ENCODE assay signal across 29 mouse cellular contexts in genomic region chr2:35153179-35153578, GRCm38 (mm10). TPM values are rescaled to one million over a fixed set of nuclear protein-coding genes. Genes with fewer than 3 reads are reported as not detected.
A peak's percentile ranks its signal among the peaks of the same experiment; 100 is the strongest.
DNase-seq lines count a peak whose midpoint lies in the region; ATAC-seq and TF ChIP-seq lines count a peak whose summit lies in the region.
"Had no signal": no experiment of that assay in that cellular context is flagged by ENCODE, and none has a peak within 500 bp of the region (broad histone marks: within the 10 kb centered on the region; RNA-seq: fewer than 3 reads in every experiment).

No protein-coding gene starts in this region.

- peak overlapping the region; percentile 61 for H3K27ac ChIP-seq in heart, embryonic 12.5 days (ENCODE audit: poor library complexity, severe bottlenecking)
- peak overlapping the region; percentile 32; the same call in 1 of the 2 replicates for H3K27ac ChIP-seq in CH12.LX (ENCODE audit: insufficient read depth, low read depth)
- no peak overlapping the region for H3K27ac ChIP-seq in intestine, embryonic 15.5 days
- H3K27ac ChIP-seq in hindbrain, embryonic 10.5 days = no peak overlapping the region
- H3K27ac ChIP-seq: embryonic facial prominence, embryonic 10.5 days; forebrain, embryonic 15.5 days; heart, adult 2 months; hindbrain, embryonic 13.5 days; liver, embryonic 13.5 days; lung, embryonic 15.5 days; macrophage; midbrain, embryonic 13.5 days; neural tube, embryonic 12.5 days; stomach, postnatal 0 days had no signal

- DNase-seq in heart, adult 18-20 months = no peak
- no peak for DNase-seq in CH12.LX (ENCODE audit: extremely low read depth)
- no peak for DNase-seq in hindbrain, embryonic 10.5 days (ENCODE audit: low spot score)
- no peak for DNase-seq in gastrocnemius, adult 8-10 months (ENCODE audit: low spot score in 2 of 2)
- DNase-seq: adrenal gland, postnatal 36 days; cerebellum, adult 11 months; cerebellum, adult 9-11 months; gastrocnemius, postnatal 10 days; heart, adult 2 months; heart, postnatal 10 days; kidney, adult 8-10 months; kidney, postnatal 10 days; liver, embryonic 13.5 days; retina, postnatal 1 day; thymus, adult 2 months had no signal

- dilution Hi-C loops in CH12.LX (cut with MboI; ENCODE audit: extremely low pct_ligation_motif_present, extremely low pct_unique_long_range_greater_than_20kb, low sequenced_read_pairs) = no loop called here

- TF ChIP-seq EP300 in CH12.LX (IDR thresholded peaks at IDR 0.05; ENCODE audit: low read length) = no peak

- H3K79me2 ChIP-seq in CH12.LX (replicated peaks; ENCODE audit: control insufficient read depth, extremely low read depth, insufficient read depth, poor library complexity, severe bottlenecking) = peaks cover 4% of the 10 kb centered on the region; the same call in 1 of the 2 replicates

- no peaks in the 10 kb centered on the region for H3K27me3 ChIP-seq in heart, embryonic 12.5 days (replicated peaks)
- no peaks in the 10 kb centered on the region for H3K27me3 ChIP-seq in CH12.LX (replicated peaks)
- H3K27me3 ChIP-seq in intestine, embryonic 15.5 days (replicated peaks) = no peaks in the 10 kb centered on the region
- H3K27me3 ChIP-seq in hindbrain, embryonic 10.5 days (ENCODE audit: insufficient read depth, poor library complexity, severe bottlenecking) = no peaks in the 10 kb centered on the region
- H3K27me3 ChIP-seq: forebrain, embryonic 15.5 days; hindbrain, embryonic 13.5 days; liver, embryonic 13.5 days; lung, embryonic 15.5 days; midbrain, embryonic 13.5 days; neural tube, embryonic 12.5 days; Patski had no signal

- H3K36me3 ChIP-seq in heart, embryonic 12.5 days = peaks cover 82% of the 10 kb centered on the region
- peaks cover 76 to 96% of the 10 kb centered on the region in 2 experiments for H3K36me3 ChIP-seq in CH12.LX (replicated peaks in 1 of 2; ENCODE audit: control insufficient read depth in 1 of 2, insufficient read depth in 1 of 2, low read length in 1 of 2)
- H3K36me3 ChIP-seq in intestine, embryonic 15.5 days = peaks cover 58% of the 10 kb centered on the region
- H3K36me3 ChIP-seq in hindbrain, embryonic 10.5 days = peaks cover 100% of the 10 kb centered on the region

- TF ChIP-seq RAD21 in CH12.LX (IDR thresholded peaks at IDR 0.05; ENCODE audit: low read depth, low read length) = no peak

- H3K9me3 ChIP-seq in heart, embryonic 12.5 days (replicated peaks) = no peaks in the 10 kb centered on the region
- H3K9me3 ChIP-seq in CH12.LX (replicated peaks; ENCODE audit: low read length) = no peaks in the 10 kb centered on the region
- no peaks in the 10 kb centered on the region for H3K9me3 ChIP-seq in intestine, embryonic 15.5 days
- no peaks in the 10 kb centered on the region for H3K9me3 ChIP-seq in hindbrain, embryonic 10.5 days
- H3K9me3 ChIP-seq: embryonic facial prominence, embryonic 10.5 days; forebrain, embryonic 15.5 days; G1E; hindbrain, embryonic 13.5 days; liver, embryonic 13.5 days; lung, embryonic 15.5 days; midbrain, embryonic 13.5 days; neural tube, embryonic 12.5 days had no signal

- no peak for TF ChIP-seq POLR2A in CH12.LX (IDR thresholded peaks at IDR 0.05; ENCODE audit: low read depth, low read length)

- 89% methylated on average over 6 of the region's 6 CpGs for whole genome bisulfite sequencing in heart, embryonic 12.5 days
- WGBS in intestine, embryonic 15.5 days = 87% methylated on average over 6 of the region's 6 CpGs
- WGBS in hindbrain, embryonic 10.5 days = 91% methylated on average over 6 of the region's 6 CpGs

- in situ Hi-C loops in CH12.LX (cut with MboI; ENCODE audit: low pct_ligation_motif_present, low pct_unique_long_range_greater_than_20kb, low sequenced_read_pairs) = no loop called here

- no peak overlapping the region for H3K9ac ChIP-seq in heart, embryonic 12.5 days
- H3K9ac ChIP-seq in CH12.LX (ENCODE audit: insufficient read depth, low read depth) = no peak overlapping the region
- H3K9ac ChIP-seq in intestine, embryonic 15.5 days = no peak overlapping the region
- H3K9ac ChIP-seq: forebrain, embryonic 15.5 days; hindbrain, embryonic 13.5 days; liver, embryonic 13.5 days; lung, embryonic 15.5 days; midbrain, embryonic 13.5 days; neural tube, embryonic 12.5 days had no signal

- H3K4me3 ChIP-seq in heart, embryonic 12.5 days = no peak overlapping the region
- H3K4me3 ChIP-seq in CH12.LX (replicated peaks in 1 of 3; ENCODE audit: low read depth in 2 of 3, low read length in 2 of 3, poor library complexity in 1 of 3) = no peak overlapping the region
- no peak overlapping the region for H3K4me3 ChIP-seq in intestine, embryonic 15.5 days (replicated peaks)
- H3K4me3 ChIP-seq in hindbrain, embryonic 10.5 days = no peak overlapping the region
- H3K4me3 ChIP-seq: embryonic facial prominence, embryonic 10.5 days; forebrain, embryonic 15.5 days; heart, adult 2 months; hindbrain, embryonic 13.5 days; liver, embryonic 13.5 days; lung, embryonic 15.5 days; midbrain, embryonic 13.5 days; neural tube, embryonic 12.5 days had no signal

- no peak for ATAC-seq in heart, embryonic 12.5 days (ENCODE audit: insufficient number of reproducible peaks, low FRiP score)
- ATAC-seq in intestine, embryonic 15.5 days = peak; percentile 49; the same call in 1 of the 2 replicates
- peak; percentile 96 for ATAC-seq in megakaryocyte progenitor cell, adult 5-6 weeks (replicated peaks; ENCODE audit: poor library complexity)
- ATAC-seq: forebrain, embryonic 15.5 days; midbrain, embryonic 13.5 days; Patski had no signal

- no peak for TF ChIP-seq CTCF in CH12.LX (conservative IDR thresholded peaks at IDR 0.05 in 1 of 2, IDR thresholded peaks at IDR 0.05 in 1 of 2; ENCODE audit: low read depth in 2 of 2, low read length in 2 of 2)

- peaks cover 30% of the 10 kb centered on the region for H3K4me1 ChIP-seq in heart, embryonic 12.5 days (replicated peaks)
- H3K4me1 ChIP-seq in CH12.LX (ENCODE audit: control insufficient read depth in 1 of 2, insufficient read depth in 2 of 2) = peaks cover 21 to 66% of the 10 kb centered on the region in 2 experiments
- no peaks in the 10 kb centered on the region for H3K4me1 ChIP-seq in intestine, embryonic 15.5 days (replicated peaks)
- no peaks in the 10 kb centered on the region for H3K4me1 ChIP-seq in hindbrain, embryonic 10.5 days (replicated peaks)
- H3K4me1 ChIP-seq: embryonic facial prominence, embryonic 10.5 days; forebrain, embryonic 15.5 days; hindbrain, embryonic 13.5 days; liver, embryonic 13.5 days; lung, embryonic 15.5 days; midbrain, embryonic 13.5 days; neural tube, embryonic 12.5 days had no signal

- H3K4me2 ChIP-seq in heart, embryonic 12.5 days = no peak overlapping the region
- no peak overlapping the region for H3K4me2 ChIP-seq in CH12.LX (ENCODE audit: insufficient read depth, low read depth, poor library complexity, severe bottlenecking)
- no peak overlapping the region for H3K4me2 ChIP-seq in intestine, embryonic 15.5 days (replicated peaks)
- H3K4me2 ChIP-seq: forebrain, embryonic 15.5 days; hindbrain, embryonic 13.5 days; liver, embryonic 13.5 days; lung, embryonic 15.5 days; midbrain, embryonic 13.5 days; neural tube, embryonic 12.5 days had no signal

TF ChIP-seq in CH12.LX, 34 proteins besides CTCF, POLR2A, EP300 and RAD21:
- no peak for TF ChIP-seq BHLHE40 (IDR thresholded peaks at IDR 0.05; ENCODE audit: low read depth, low read length)
- TF ChIP-seq MAFK (IDR thresholded peaks at IDR 0.05; ENCODE audit: insufficient replicate concordance, low read length) = no peak
- no peak for TF ChIP-seq CHD1 (IDR thresholded peaks at IDR 0.05; ENCODE audit: low read depth, low read length)
- TF ChIP-seq ZKSCAN1 (IDR thresholded peaks at IDR 0.05; ENCODE audit: borderline replicate concordance, low read depth, low read length) = no peak
- no peak for TF ChIP-seq JUND (conservative IDR thresholded peaks at IDR 0.05; ENCODE audit: low read depth, low read length)

RNA-seq across cellular contexts. Expression of gene Cntrl, which starts 43.9 kb away (rescaled TPM):
- polyA plus RNA-seq in heart, embryonic 12.5 days (2016; fragmentation: Nextera tagmentation; extraction: Ambion mirVana) = 22.0 and 23.0 TPM in 2 replicates
- 1 to 10 TPM; 3.7 to 5.2 TPM for total RNA-seq in heart, adult 18-20 months (2021)
- total RNA-seq in CH12.LX (2012; rRNA removed) (55.6 and 59.1 TPM in 2 replicates), CH12.LX (2014; rRNA removed) (64.5 and 66.3 TPM in 2 replicates)
- polyA plus RNA-seq in CH12.LX (2012; ENCODE audit: insufficient read length, low read depth) = 64.5 and 69.7 TPM in 2 replicates
- polyA plus RNA-seq in intestine, embryonic 15.5 days (2015; fragmentation: Nextera tagmentation; extraction: Ambion mirVana) = 20.0 and 21.3 TPM in 2 replicates
- total RNA-seq in megakaryocyte progenitor cell, adult 5-6 weeks (2015) = 102 and 117 TPM in 2 replicates
- 114 and 137 TPM in 2 replicates for total RNA-seq in megakaryocyte progenitor cell, adult 5-6 weeks (2017)
- 21.1 and 28.7 TPM in 2 replicates for polyA plus RNA-seq in hindbrain, embryonic 10.5 days (2016; fragmentation: Nextera tagmentation; extraction: Ambion mirVana)
- 1 to 10 TPM; 4.1 to 6.0 (median 4.6) TPM for total RNA-seq in gastrocnemius, adult 8-10 months (2022)

RNA-seq across cellular contexts. Expression of gene Rab14, which starts 47.7 kb away (rescaled TPM):
- 255 and 280 TPM in 2 replicates for polyA plus RNA-seq in heart, embryonic 12.5 days (2016; fragmentation: Nextera tagmentation; extraction: Ambion mirVana)
- total RNA-seq in heart, adult 18-20 months (2021) = 100 to 1,000 TPM; 128 to 136 TPM
- total RNA-seq in CH12.LX (2012; rRNA removed) (26.8 and 31.6 TPM in 2 replicates), CH12.LX (2014; rRNA removed) (66.2 and 69.2 TPM in 2 replicates)
- polyA plus RNA-seq in CH12.LX (2012; ENCODE audit: insufficient read length, low read depth) = 83.1 and 94.4 TPM in 2 replicates
- 292 and 338 TPM in 2 replicates for polyA plus RNA-seq in intestine, embryonic 15.5 days (2015; fragmentation: Nextera tagmentation; extraction: Ambion mirVana)
- 110 and 111 TPM in 2 replicates for total RNA-seq in megakaryocyte progenitor cell, adult 5-6 weeks (2015)
- total RNA-seq in megakaryocyte progenitor cell, adult 5-6 weeks (2017) = 105 and 106 TPM in 2 replicates
- 254 and 286 TPM in 2 replicates for polyA plus RNA-seq in hindbrain, embryonic 10.5 days (2016; fragmentation: Nextera tagmentation; extraction: Ambion mirVana)
- 10 to 100 TPM; 70.2 to 83.8 (median 76.1) TPM for total RNA-seq in gastrocnemius, adult 8-10 months (2022)

RNA-seq across cellular contexts. Expression of gene AI182371, which starts 51.8 kb away (rescaled TPM):
- 0.31 and 0.47 TPM in 2 replicates for polyA plus RNA-seq in heart, embryonic 12.5 days (2016; fragmentation: Nextera tagmentation; extraction: Ambion mirVana)
- not detected for total RNA-seq in heart, adult 18-20 months (2021)
- total RNA-seq in CH12.LX (2012; rRNA removed) (0.68 and 0.80 TPM in 2 replicates), CH12.LX (2014; rRNA removed) (0.31 and 0.56 TPM in 2 replicates)
- polyA plus RNA-seq in CH12.LX (2012; ENCODE audit: insufficient read length, low read depth) = 0.74 and 0.90 TPM in 2 replicates
- polyA plus RNA-seq in intestine, embryonic 15.5 days (2015; fragmentation: Nextera tagmentation; extraction: Ambion mirVana) = 0.64 and 0.70 TPM in 2 replicates
- total RNA-seq in megakaryocyte progenitor cell, adult 5-6 weeks (2015) = 1.2 and 1.5 TPM in 2 replicates
- total RNA-seq in megakaryocyte progenitor cell, adult 5-6 weeks (2017) = 0.41 and 1.00 TPM in 2 replicates
- 0.12 TPM in 1 of 2 replicates, not detected in the other for polyA plus RNA-seq in hindbrain, embryonic 10.5 days (2016; fragmentation: Nextera tagmentation; extraction: Ambion mirVana)
- under 1 TPM in 1 of 4 experiments, not detected in 3; 0.16 TPM for total RNA-seq in gastrocnemius, adult 8-10 months (2022)
- total RNA-seq: heart, adult 2 months had no signal
- polyA plus RNA-seq: hindbrain, embryonic 13.5 days; limb, embryonic 11.5 days had no signal

Comparison
In these comparisons a context has a peak if more than half of its experiments do, and no peak if none do; other contexts are left out.
1. H3K27ac ChIP-seq: peak in heart, embryonic 12.5 days (single experiment) and CH12.LX (single experiment); none in intestine, embryonic 15.5 days (single experiment) and hindbrain, embryonic 10.5 days (single experiment).
2. RNA of gene Cntrl, which starts 43.9 kb away (total RNA-seq): 102 to 137 TPM in megakaryocyte progenitor cell, adult 5-6 weeks and 55.6 to 66.3 TPM in CH12.LX; 3.7 to 5.2 TPM in heart, adult 18-20 months and 4.1 to 6.0 TPM in gastrocnemius, adult 8-10 months; every median in the first group is over 4 times any median in the second.